Mouse (Mus musculus): Measurements from ENCODE around the gene Olfr536. TPM values are rescaled to one million over a fixed set of nuclear protein-coding genes. Genes with fewer than 3 reads are reported as not detected.
"Not testable (repeated sequence)": the region's sequence is repeated elsewhere in the genome, so short reads cannot be mapped to it uniquely, and the experiment has no call there.

Olfr536 gene
- total RNA-seq (2021) = not detected
- long read RNA-seq, experiment 1 = 0 reads
- long read RNA-seq, experiment 2 = 0 reads

GRCm38 (mm10) chr7:140507346-140508021 is at the start of gene Olfr536:
Olfr536 (minus strand) TSS chr7:140507396.
- not testable (repeated sequence) for DNase-seq (ENCODE audit: low spot score in 2 of 2)

DNA sequence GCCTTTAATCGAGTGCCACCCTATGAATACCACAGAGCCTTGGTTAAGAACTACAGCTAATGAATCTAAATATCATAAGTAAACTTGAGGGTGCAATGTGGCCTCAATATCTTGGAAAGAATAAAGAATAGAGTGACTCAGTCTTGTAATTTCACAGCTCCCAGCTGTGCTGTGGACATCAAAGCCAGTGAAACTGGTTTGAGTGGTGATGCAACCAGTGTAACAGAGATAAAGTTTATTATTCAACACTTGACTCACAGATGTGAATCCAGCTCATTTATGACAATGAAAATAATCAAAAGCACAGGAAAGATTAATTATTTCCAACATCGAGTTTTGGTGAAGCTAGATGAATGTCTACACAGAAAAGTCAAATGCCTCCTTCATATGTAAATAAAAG is 32.5 kb upstream of the Olfr536 start:
- no peak for DNase-seq (ENCODE audit: low spot score in 2 of 2)

GRCm38 (mm10) chr7:140494702-140495101 is 12.5 kb downstream of the Olfr536 start:
- no peak for DNase-seq (ENCODE audit: low spot score in 2 of 2)

- DNase-seq (ENCODE audit: low spot score in 2 of 2) = no peak
Observed at GRCm38 (mm10) chr7:140494231-140494630, 13.0 kb downstream of the Olfr536 start.

- no peak for DNase-seq (ENCODE audit: low spot score in 2 of 2)
Observed at GRCm38 (mm10) chr7:140488981-140489380, 18.2 kb downstream of the Olfr536 start.

DNA sequence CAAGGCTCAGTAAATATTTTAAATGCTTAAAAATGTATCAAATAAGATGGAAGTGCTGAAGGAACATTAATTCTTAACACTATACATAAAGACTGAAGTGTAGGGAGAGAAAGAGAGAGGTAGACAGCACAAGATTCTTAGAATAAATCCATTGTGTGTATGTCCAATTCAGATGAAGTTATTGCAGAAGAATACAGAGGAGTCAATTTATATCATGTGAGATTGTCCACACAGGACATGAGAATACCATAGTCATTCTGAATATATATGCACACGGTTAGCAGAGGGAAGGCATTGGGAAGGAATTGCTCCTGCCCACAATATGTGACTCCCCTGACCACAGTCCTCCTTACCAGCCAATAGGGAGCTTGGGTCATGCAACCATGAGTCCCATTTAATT is 23.3 kb downstream of the Olfr536 start, which contains the start of gene Olfr535:
Gene Olfr535 (plus strand): TSS at position 301 of the 400 bp plus-strand sequence.
- no peak for DNase-seq (ENCODE audit: low spot score in 2 of 2)

DNA sequence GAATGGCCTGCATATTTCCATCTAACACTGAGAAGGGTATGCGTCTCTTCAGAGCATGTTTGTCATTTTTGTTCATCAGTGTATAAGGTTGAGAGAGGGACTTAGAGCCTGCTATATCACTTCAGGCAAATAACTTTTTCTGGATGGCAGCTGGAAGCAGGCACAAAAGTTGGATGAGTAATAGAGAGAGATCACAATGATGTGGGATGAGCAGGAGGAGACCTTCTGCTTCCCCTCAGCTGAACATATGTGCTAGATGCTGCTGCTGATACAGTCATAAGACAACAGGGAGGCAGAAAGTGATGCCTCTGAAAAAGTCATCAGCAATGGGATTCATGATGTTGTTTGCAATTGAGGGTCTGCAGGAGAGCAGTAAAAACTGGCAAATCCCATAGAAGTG is 28.5 kb downstream of the Olfr536 start:
- DNase-seq (ENCODE audit: low spot score in 2 of 2) = no peak

- no peak for DNase-seq (ENCODE audit: low spot score in 2 of 2)
Observed at GRCm38 (mm10) chr7:140477886-140478285, 29.3 kb downstream of the Olfr536 start.

DNA sequence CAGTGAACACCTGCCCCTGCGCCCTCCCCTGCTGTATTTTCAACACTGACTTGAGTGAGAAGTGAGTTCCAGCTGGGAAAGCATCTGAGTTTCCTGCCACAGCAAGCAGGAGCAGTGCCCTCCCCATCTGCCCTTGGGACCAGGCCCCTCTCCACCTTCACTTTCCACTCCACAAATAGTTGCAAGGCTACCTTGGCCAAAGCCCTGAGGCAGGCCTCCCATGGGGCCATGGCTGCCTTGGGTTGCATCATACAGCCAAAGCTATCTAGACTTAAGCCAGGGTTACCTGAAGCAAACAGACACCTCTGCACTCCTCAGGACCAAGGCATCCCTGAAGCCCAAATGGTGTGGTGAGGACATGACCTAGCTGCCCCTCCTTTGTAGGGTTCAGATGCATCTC is 44.1 kb downstream of the Olfr536 start, which contains the start of gene Olfr533:
Gene Olfr533 (plus strand): TSS at position 301 of the 400 bp plus-strand sequence.
- not testable (repeated sequence) for DNase-seq (ENCODE audit: low spot score in 2 of 2)

Other genes starting within 250 kb of the Olfr536 start
- gene Olfr525, start 186.5 kb downstream of the Olfr536 start, total RNA-seq (2021) = not detected
- gene Olfr527, start 173.4 kb downstream of the Olfr536 start, total RNA-seq (2021) = not detected
- gene Olfr60, start 145.7 kb downstream of the Olfr536 start, total RNA-seq (2021) = not detected
- gene Olfr530, start 131.1 kb downstream of the Olfr536 start, total RNA-seq (2021) = not detected
- gene Olfr531, start 104.5 kb downstream of the Olfr536 start, total RNA-seq (2021) = not detected
- gene Olfr532, start 85.8 kb downstream of the Olfr536 start, total RNA-seq (2021) = not detected
- not detected for gene Olfr533, start 44.0 kb downstream of the Olfr536 start, total RNA-seq (2021)
- not detected for gene Olfr535, start 23.2 kb downstream of the Olfr536 start, total RNA-seq (2021)
- not detected for gene Olfr538, start 60.5 kb upstream of the Olfr536 start, total RNA-seq (2021)
- not detected for gene Olfr46, start 93.9 kb upstream of the Olfr536 start, total RNA-seq (2021)
- not detected for gene Olfr61, start 121.6 kb upstream of the Olfr536 start, total RNA-seq (2021)
- not detected for gene Olfr53, start 139.1 kb upstream of the Olfr536 start, total RNA-seq (2021)
- under 1 TPM in 1 of 2 experiments, not detected in 1; 0.02 TPM for gene Olfr539, start 152.5 kb upstream of the Olfr536 start, total RNA-seq (2021)
- not detected for gene Olfr45, start 174.6 kb upstream of the Olfr536 start, total RNA-seq (2021)
- gene Olfr541, start 189.9 kb upstream of the Olfr536 start, total RNA-seq (2021) = not detected